Comparison of ENCODE assay signal across 42 mouse cellular contexts in the genomic region with DNA sequence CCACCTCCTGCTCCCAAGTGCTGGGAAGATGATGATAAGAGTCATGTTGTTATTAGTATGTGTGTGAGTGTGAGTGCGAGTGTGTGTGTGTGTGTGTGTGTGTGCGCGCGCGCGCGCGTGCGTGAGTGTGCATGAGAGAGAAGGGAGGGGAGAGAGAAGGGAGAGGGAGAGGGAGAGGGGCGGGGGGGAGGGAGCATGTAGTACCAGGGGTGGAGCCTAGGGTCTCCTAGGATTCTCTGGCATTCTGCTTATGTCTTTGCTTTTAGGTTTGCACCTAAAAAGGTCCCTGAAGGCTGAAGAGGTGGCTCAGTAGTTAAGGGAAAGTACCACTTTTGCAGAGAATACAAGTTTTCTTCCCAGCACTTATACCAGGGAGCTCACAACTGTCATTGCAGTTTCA. TPM values are rescaled to one million over a fixed set of nuclear protein-coding genes. Genes with fewer than 3 reads are reported as not detected.
"Had no signal": no experiment of that assay in that cellular context is flagged by ENCODE, and none has a peak within 500 bp of the region (broad histone marks: within the 10 kb centered on the region; RNA-seq: fewer than 3 reads in every experiment).

No protein-coding gene starts in this region.

- H3K9ac ChIP-seq: limb, embryonic 12.5 days; limb, embryonic 13.5 days; limb, embryonic 15.5 days; liver, embryonic 12.5 days; liver, embryonic 13.5 days; liver, embryonic 14.5 days; liver, embryonic 15.5 days; liver, postnatal 0 days; lung, embryonic 14.5 days; lung, embryonic 15.5 days; midbrain, embryonic 12.5 days; midbrain, embryonic 13.5 days; midbrain, embryonic 15.5 days; neural tube, embryonic 12.5 days; neural tube, embryonic 13.5 days had no signal

- H3K36me3 ChIP-seq: limb, embryonic 10.5 days; limb, embryonic 12.5 days; limb, embryonic 13.5 days; limb, embryonic 15.5 days; liver, embryonic 12.5 days; liver, embryonic 13.5 days; liver, embryonic 15.5 days; lung, embryonic 15.5 days; midbrain, embryonic 10.5 days; midbrain, embryonic 12.5 days; midbrain, embryonic 13.5 days; midbrain, embryonic 15.5 days; neural tube, embryonic 12.5 days; neural tube, embryonic 13.5 days had no signal

- H3K27me3 ChIP-seq: limb, embryonic 13.5 days; liver, embryonic 12.5 days; liver, embryonic 15.5 days; lung, embryonic 15.5 days; midbrain, embryonic 13.5 days; midbrain, embryonic 15.5 days had no signal

- H3K4me3 ChIP-seq: limb, embryonic 10.5 days; limb, embryonic 12.5 days; limb, embryonic 13.5 days; limb, embryonic 15.5 days; liver, embryonic 12.5 days; liver, embryonic 13.5 days; liver, embryonic 15.5 days; lung, embryonic 15.5 days; megakaryocyte, embryonic 14.5 days; midbrain, embryonic 10.5 days; midbrain, embryonic 12.5 days; midbrain, embryonic 13.5 days; midbrain, embryonic 15.5 days; myocyte; neural tube, embryonic 12.5 days; neural tube, embryonic 13.5 days had no signal

- H3K9me3 ChIP-seq: limb, embryonic 10.5 days; limb, embryonic 12.5 days; limb, embryonic 13.5 days; limb, embryonic 15.5 days; liver, embryonic 12.5 days; liver, embryonic 13.5 days; liver, embryonic 15.5 days; lung, embryonic 15.5 days; megakaryocyte, embryonic 14.5 days; midbrain, embryonic 10.5 days; midbrain, embryonic 12.5 days; midbrain, embryonic 15.5 days; neural tube, embryonic 12.5 days; neural tube, embryonic 13.5 days had no signal

- DNase-seq: left cerebral cortex, postnatal 4 days; liver; liver, embryonic 13.5 days; liver, postnatal 0 days; lung, adult 18-20 months; lung, adult 2 months; lung, embryonic 14.5 days; lung, postnatal 14 days; lung, postnatal 36 days; lung, postnatal 4 days; midbrain, embryonic 14.5 days had no signal

- H3K4me1 ChIP-seq: limb, embryonic 13.5 days; limb, embryonic 15.5 days; liver, embryonic 12.5 days; liver, embryonic 13.5 days; midbrain, embryonic 12.5 days; midbrain, embryonic 15.5 days had no signal

- H3K4me2 ChIP-seq: limb, embryonic 12.5 days; limb, embryonic 13.5 days; limb, embryonic 15.5 days; liver, embryonic 11.5 days; liver, embryonic 12.5 days; liver, embryonic 13.5 days; liver, embryonic 15.5 days; lung, embryonic 14.5 days; lung, embryonic 15.5 days; midbrain, embryonic 11.5 days; midbrain, embryonic 12.5 days; midbrain, embryonic 13.5 days; midbrain, embryonic 15.5 days; neural tube, embryonic 12.5 days; neural tube, embryonic 13.5 days had no signal

- H3K27ac ChIP-seq: limb, embryonic 10.5 days; limb, embryonic 12.5 days; limb, embryonic 13.5 days; limb, embryonic 15.5 days; liver, embryonic 12.5 days; liver, embryonic 13.5 days; liver, embryonic 14.5 days; liver, embryonic 15.5 days; lung, embryonic 15.5 days; macrophage; midbrain, embryonic 10.5 days; midbrain, embryonic 12.5 days; midbrain, embryonic 13.5 days; midbrain, embryonic 15.5 days; neural tube, embryonic 12.5 days; neural tube, embryonic 13.5 days had no signal

- ATAC-seq: liver, embryonic 12.5 days; midbrain, embryonic 13.5 days; midbrain, embryonic 15.5 days; midbrain, embryonic 16.5 days had no signal

RNA-seq across cellular contexts. Expression of gene Gtsf1l, which starts 7.3 kb away (rescaled TPM):
- total RNA-seq: left cerebral cortex, postnatal 10 days; left cerebral cortex, postnatal 14 days; left cerebral cortex, postnatal 25 days; left cerebral cortex, postnatal 36 days; left cerebral cortex, postnatal 4 days; liver, adult 2 months; megakaryocyte, adult 5-6 weeks; megakaryocyte-erythroid progenitor cell, adult 5-6 weeks; midbrain, postnatal 0 days; monocyte, adult 5-6 weeks had no signal
- polyA plus RNA-seq: limb, embryonic 10.5 days; limb, embryonic 11.5 days; limb, embryonic 12.5 days; limb, embryonic 13.5 days; limb, embryonic 14.5 days; limb, embryonic 15.5 days; liver, adult 2 months; liver, embryonic 11.5 days; liver, embryonic 12.5 days; liver, embryonic 13.5 days; liver, embryonic 14.5 days; liver, embryonic 15.5 days; liver, postnatal 0 days; lung, adult 2 months; lung, embryonic 14.5 days; lung, embryonic 15.5 days; macrophage; midbrain, embryonic 10.5 days; midbrain, embryonic 11.5 days; midbrain, embryonic 12.5 days; midbrain, embryonic 13.5 days; midbrain, embryonic 14.5 days; midbrain, embryonic 15.5 days; midbrain, embryonic 16.5 days; midbrain, postnatal 0 days; myocyte; neural tube, embryonic 12.5 days; neural tube, embryonic 13.5 days had no signal

RNA-seq across cellular contexts. Expression of gene Mybl2, which starts 40.4 kb away (rescaled TPM):
- total RNA-seq: monocyte, adult 5-6 weeks had no signal
